Mouse (Mus musculus) forelimb bud, embryonic 11.5 days (tissue): ENCODE measurements around the gene Ntm.

ENCODE experiments used
- DNase-seq: peaks from one replicate; pipeline ENCODE4 v3.0.0-alpha.2; 2012; ENCODE audit warnings: low read depth, low spot score

Ntm gene

DNA sequence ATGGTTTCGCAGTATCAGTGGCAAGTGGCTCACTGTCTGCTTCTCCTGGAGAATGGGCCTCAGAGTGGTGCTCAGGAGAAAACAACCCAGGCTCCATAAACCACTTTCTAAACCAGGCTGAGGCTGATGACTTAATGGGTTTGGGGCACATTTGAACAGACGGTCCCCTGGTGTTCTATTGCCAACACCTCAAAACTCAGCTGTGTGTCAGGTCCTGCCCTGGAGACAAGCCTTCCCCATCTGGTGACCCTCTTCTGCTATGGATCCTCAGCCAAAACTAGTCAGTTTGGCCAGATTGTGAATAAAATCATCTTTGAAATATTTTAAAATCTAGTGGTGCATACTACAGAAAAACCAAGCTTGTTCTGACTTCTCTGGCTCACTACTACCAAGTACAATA, 907.3 kb downstream of the Ntm start:
- no peak for DNase-seq

DNA sequence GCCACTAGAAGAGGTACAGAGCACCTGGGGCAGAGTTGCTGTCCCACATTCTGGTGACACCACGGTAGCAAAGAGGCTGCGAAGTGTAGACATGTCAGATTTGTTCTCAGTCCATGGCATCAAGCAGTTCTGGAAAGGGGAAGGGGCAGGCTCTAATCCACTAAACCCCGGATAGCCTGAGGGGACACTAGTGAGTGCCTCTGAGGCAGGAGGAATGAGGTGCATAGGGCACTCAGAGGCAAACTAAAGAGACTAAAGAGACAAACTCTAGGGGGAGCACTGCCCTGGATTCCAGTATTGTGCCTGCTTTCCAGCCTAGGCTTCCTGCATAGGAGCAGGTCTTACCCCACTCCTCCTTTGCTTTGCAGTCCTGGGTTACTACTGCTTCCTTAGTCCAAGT, 926.5 kb downstream of the Ntm start:
- DNase-seq: no peak

DNA sequence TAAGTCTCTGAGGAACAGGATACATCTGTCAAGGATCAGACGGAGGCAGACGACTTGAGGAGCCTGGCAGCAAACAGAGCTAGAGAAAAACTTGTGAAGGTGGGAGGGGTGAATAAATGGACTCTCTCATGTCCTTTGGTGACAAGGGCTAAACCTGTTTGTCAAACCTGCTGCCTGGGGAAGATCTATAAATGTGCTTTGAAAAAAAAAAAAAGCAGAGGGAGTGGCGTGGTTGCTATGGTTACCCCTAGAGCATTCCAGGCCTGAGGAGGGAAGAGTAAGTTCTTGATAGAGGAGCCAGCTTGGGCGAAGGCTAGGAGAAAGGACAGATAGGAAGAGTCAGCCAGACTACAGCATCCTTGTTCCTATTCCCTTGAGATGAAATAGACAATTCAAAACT, 926.9 kb downstream of the Ntm start:
- no peak for DNase-seq

DNA sequence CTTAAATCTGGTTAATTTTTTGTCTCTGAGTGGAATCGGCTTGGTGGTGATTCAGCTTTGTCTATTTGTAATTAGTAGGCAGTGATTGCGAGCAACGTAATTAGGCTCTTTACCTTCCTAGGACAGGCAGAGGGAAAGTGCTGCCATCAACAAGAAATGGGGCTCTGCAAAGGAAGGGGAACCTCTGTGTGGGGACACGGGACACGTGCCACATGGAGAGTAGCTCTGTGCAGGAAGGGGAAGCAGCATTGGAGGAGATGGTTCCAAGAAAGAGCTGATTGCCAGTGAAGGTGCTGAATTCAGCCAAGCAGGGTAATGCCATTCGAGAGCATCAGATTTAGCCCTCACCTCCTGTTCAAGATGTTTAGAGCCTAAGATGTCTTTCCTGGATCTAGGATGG, 936.5 kb downstream of the Ntm start:
- DNase-seq: no peak

DNA sequence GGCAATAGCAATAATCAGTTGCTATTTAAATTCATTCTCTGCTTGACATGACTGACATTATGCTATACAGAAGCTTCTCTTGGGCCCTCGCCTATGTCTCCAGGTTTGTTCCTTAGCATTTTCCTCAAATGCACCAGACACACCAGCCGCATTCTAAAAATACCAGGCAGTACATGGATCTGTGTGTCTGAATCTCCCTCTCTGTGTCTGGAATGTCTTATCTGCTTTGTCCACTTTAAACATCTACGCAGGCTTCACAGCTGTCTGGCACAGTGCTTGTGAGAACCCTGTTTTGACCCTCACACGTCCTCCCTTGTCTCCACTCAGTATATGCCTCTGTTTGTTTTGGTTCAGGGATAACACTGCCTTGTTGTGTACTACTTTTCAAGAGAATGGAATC, 937.3 kb downstream of the Ntm start:
- DNase-seq: no peak

DNA sequence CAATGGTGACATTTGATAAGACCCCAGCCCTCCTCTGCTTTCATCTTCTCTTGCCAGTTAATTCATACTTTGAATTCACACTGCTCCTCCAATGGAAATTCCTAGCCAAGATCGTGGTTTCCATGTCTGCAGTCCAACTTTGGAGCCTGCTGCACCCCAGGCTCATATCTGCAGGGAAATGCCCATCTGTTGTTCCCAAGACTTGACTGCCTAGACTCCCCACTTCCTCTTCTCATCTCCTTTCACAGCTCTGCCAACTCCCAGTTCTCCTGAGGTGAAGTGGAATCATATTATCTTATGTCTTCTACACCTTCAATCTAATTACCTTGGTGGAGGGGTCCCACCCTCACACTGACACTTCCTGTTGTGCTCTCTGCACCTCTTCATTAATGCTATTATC, 937.8 kb downstream of the Ntm start:
- no peak for DNase-seq

DNA sequence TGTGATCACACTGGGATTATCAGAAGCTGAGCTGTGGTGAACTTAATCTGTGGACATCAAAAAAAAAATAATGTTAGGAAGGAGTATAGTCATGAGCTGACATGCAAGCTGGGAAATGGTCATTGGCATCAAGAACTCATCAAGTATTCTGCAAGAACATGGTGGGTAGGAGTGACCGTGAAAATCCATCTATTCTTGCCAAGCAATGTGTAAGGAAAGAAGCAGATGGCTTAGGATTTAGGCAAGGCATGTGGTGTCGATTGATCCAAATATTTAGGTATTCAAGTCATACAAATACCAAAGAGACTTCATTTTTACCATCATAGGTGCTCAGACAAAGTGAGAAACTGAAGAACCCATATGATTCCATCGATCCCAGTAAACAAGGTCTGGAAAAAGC, 946.1 kb downstream of the Ntm start:
- no peak for DNase-seq

DNA sequence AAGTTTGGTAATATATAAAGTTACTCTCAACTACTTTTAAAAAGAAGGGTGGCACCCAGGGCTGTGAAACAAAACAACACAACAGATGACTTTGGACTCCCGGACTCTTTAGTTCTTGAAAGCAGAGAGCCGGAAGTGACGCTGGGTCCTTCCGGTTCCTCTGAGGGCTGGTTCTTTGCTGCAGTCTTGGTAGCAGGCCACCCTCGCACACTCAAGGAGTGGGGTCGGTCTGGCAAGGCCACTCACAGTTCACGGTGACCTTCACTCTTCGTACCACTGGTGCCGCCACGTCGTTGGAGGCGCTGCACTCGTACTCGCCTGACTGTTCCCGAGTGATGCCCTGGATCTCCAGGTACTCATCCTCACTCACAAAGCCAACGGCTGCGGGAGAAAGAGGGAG, 949.1 kb downstream of the Ntm start:
- no peak for DNase-seq

DNA sequence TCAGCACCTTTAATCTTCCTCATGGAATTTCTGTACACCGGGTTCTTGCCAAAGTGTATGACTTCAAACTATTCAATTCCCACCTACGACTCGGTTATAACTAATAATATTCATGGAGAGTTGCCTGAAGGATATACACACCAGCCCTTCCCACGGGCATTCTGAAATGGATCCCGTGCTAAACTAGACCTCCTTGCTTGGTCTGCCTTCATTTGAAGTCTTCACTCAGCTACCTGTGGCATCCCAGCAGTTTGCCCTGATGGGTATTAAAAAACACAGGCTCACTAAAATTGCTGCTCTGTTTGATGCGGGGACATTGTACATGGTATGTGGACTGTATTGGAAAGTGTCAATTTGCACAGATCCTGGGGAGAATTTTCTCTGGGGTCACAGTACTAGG, 950.4 kb downstream of the Ntm start:
- DNase-seq: no peak

DNA sequence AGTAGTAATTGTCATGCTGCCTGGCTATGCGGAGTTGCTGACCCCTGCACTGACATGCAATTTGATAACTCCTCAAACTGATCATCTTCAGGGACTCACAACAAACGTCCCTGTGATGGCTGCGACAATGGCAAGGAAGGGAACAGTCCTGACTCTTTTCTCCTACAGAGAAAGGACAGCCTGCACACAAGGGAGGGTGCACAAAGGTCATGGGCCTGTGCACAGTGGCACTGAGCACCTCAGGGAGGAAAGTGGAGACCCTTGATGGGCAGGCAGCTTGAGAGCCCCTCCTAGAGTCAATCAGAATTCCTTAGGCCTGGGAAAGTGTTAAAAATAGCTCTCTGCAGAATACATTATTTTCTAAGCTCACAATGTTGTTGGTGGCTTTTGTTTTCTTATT, 951.5 kb downstream of the Ntm start:
- no peak for DNase-seq

DNA sequence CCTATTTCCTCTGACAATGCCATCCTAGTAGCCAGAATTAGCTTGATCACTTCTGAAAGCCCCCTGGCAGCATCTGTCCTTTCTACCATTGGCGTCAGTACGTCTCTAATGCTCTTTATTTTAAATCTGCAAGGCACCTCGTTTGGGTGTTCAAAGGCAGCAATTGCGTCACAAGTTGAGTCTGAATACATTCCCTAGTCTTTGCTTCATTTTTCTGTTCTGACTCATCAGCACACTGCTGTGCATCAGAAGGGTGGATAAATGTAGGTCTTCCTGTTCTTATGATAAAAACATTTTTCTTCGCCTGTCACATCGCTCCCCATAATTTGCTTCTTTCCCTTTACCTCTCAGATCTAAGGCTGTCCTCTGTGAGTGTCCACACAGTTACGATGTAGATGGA, 958.4 kb downstream of the Ntm start:
- DNase-seq: no peak

DNA sequence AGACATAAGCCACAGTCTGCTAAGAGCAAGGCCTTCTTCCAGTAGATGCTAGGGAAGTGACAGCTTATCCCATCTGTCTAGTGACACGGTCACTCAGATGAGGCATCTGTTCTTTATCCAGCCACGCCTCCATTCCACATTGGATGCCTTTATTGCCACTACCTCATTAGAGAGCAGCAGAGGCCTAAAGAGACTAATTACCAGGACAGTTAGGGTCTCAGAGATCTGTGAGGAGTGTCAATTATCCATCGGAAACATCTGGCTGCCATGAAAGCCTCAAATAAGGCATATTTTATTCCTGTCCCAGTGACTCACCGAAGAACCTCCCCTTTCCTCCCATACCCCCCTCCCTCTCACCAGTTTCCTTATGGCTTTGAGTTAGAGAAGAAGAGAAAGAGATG, 963.0 kb downstream of the Ntm start:
- peak; percentile 62 for DNase-seq

DNA sequence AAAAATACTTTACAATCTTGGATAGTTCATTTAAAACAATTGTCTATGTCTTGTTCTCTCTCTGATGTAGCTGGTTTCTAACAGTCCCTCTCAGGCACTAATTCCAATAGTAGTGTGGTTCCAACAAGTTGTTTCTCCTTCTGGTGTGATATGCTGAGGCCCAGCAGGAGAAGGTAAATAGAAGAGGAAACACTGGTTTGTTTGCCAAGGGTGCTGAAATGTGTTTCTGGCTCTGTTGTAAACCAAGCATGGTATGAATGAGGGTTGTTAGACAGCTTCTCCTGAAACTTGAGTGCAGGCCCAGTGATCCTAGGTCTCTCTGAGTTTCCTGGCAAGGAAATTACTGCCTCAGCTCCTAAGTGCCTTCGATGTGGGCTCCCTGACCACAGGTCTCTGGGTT, 985.7 kb downstream of the Ntm start:
- DNase-seq: no peak

DNA sequence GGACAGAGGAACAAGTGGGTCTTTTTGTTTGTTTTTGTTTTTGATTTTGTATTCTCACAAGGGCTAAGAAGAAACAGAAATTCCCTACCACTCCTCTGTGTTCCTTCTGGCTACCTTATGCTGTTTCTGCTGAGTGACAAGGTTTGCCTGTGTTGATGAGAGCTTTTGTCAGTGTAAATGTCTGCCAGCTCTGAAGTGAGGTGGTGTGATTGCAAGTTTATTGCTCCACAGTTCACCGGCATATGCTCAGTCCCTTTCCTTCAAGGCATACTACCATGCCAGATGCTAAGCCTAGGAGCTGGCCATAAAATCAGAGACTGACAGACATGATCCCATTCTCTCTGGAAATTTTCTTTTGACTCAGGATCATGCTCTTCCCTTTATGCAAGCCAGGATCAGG, 993.5 kb downstream of the Ntm start:
- DNase-seq: no peak
